Mouse (Mus musculus): ENCODE measurements around the gene 1810049J17Rik.

The 1810049J17Rik gene

GRCm38 (mm10) chr15:12348950-12349349 lies 27.3 kb upstream of the 1810049J17Rik start:
- DNase-seq (ENCODE audit: low read depth, low spot score): no peak

GRCm38 (mm10) chr15:12346916-12347315 lies 25.2 kb upstream of the 1810049J17Rik start:
- DNase-seq (ENCODE audit: low read depth, low spot score): no peak

- DNase-seq (ENCODE audit: low read depth, low spot score): no peak
These were observed 19.7 kb upstream of the 1810049J17Rik start for GRCm38 (mm10) chr15:12341401-12341758.

- no peak for DNase-seq (ENCODE audit: low read depth, low spot score)
These were observed 19.1 kb upstream of the 1810049J17Rik start for GRCm38 (mm10) chr15:12340536-12341400.

GRCm38 (mm10) chr15:12337779-12338137 lies 16.1 kb upstream of the 1810049J17Rik start:
- DNase-seq (ENCODE audit: low read depth, low spot score): no peak

- DNase-seq (ENCODE audit: low read depth, low spot score): no peak
These were observed 15.5 kb upstream of the 1810049J17Rik start for GRCm38 (mm10) chr15:12337030-12337778.

- no peak for DNase-seq (ENCODE audit: low read depth, low spot score)
These were observed 12.7 kb upstream of the 1810049J17Rik start for GRCm38 (mm10) chr15:12334381-12334780.

GRCm38 (mm10) chr15:12331300-12331699 lies 9.6 kb upstream of the 1810049J17Rik start:
- DNase-seq (ENCODE audit: low read depth, low spot score): no peak

- no peak for DNase-seq (ENCODE audit: low read depth, low spot score)
These were observed 9.2 kb upstream of the 1810049J17Rik start for GRCm38 (mm10) chr15:12330892-12331291.

GRCm38 (mm10) chr15:12330389-12330788 lies 8.7 kb upstream of the 1810049J17Rik start:
- DNase-seq (ENCODE audit: low read depth, low spot score): no peak

GRCm38 (mm10) chr15:12324326-12324725 lies 2.6 kb upstream of the 1810049J17Rik start:
- no peak for DNase-seq (ENCODE audit: low read depth, low spot score)

- DNase-seq (ENCODE audit: low read depth, low spot score): no peak
These were observed 1.1 kb upstream of the 1810049J17Rik start for GRCm38 (mm10) chr15:12322676-12323402.

GRCm38 (mm10) chr15:12321091-12321787 lies 460 bp downstream of the 1810049J17Rik start, which contains the start of gene Golph3:
Gene Golph3 (plus strand): TSS chr15:12321450.
- DNase-seq (ENCODE audit: low read depth, low spot score): peak; percentile 78

- DNase-seq (ENCODE audit: low read depth, low spot score): no peak
These were observed 1.1 kb downstream of the 1810049J17Rik start for GRCm38 (mm10) chr15:12320441-12321090.

GRCm38 (mm10) chr15:12319889-12320288 lies 1.8 kb downstream of the 1810049J17Rik start:
- DNase-seq (ENCODE audit: low read depth, low spot score): no peak

- DNase-seq (ENCODE audit: low read depth, low spot score): no peak
These were observed 3.2 kb downstream of the 1810049J17Rik start for GRCm38 (mm10) chr15:12318451-12318850.

- DNase-seq (ENCODE audit: low read depth, low spot score): no peak
These were observed 4.4 kb downstream of the 1810049J17Rik start for GRCm38 (mm10) chr15:12317290-12317689.

- no peak for DNase-seq (ENCODE audit: low read depth, low spot score)
These were observed 5.7 kb downstream of the 1810049J17Rik start for GRCm38 (mm10) chr15:12315996-12316395.

GRCm38 (mm10) chr15:12314584-12314983 lies 7.1 kb downstream of the 1810049J17Rik start:
- DNase-seq (ENCODE audit: low read depth, low spot score): no peak

- DNase-seq (ENCODE audit: low read depth, low spot score): no peak
These were observed 8.4 kb downstream of the 1810049J17Rik start for GRCm38 (mm10) chr15:12313255-12313654.

GRCm38 (mm10) chr15:12311465-12311864 lies 10.2 kb downstream of the 1810049J17Rik start:
- no peak for DNase-seq (ENCODE audit: low read depth, low spot score)
